Mouse (Mus musculus) forebrain, postnatal 0 days (tissue): ENCODE measurements around the gene Robo1. TPM values are rescaled to one million over a fixed set of nuclear protein-coding genes. Genes with fewer than 3 reads are reported as not detected.

ENCODE experiments used
- ATAC-seq: fragments of 200-750 bp; cut with Nextera tagmentation; 2 replicates; pipeline ENCODE4 v1.8.0; 2017; ENCODE audit warnings: mild to moderate bottlenecking, moderate library complexity
- DNase-seq: peaks from one replicate; pipeline ENCODE4 v3.0.0-alpha.2; 2015
- H3K27ac ChIP-seq: fragments of 300-500 bp; sonication (generic); 2 replicates; pipeline ENCODE4 v1.5.1; 2014; ENCODE audit warnings: low read depth, mild to moderate bottlenecking, antibody characterized with exemption, low read length, moderate library complexity, mixed read lengths
- H3K27me3 ChIP-seq: fragments of 300-500 bp; sonication (generic); 2 replicates; pipeline ENCODE4 v1.6.1; 2014; ENCODE audit warnings: mild to moderate bottlenecking, low read length, mixed read lengths; ENCODE audit not compliant: insufficient read depth
- H3K36me3 ChIP-seq: fragments of 300-500 bp; sonication (generic); 2 replicates; pipeline ENCODE4 v1.6.1; 2014; ENCODE audit warnings: mild to moderate bottlenecking, moderate library complexity; ENCODE audit not compliant: insufficient read depth
- H3K4me1 ChIP-seq: fragments of 300-500 bp; sonication (generic); 2 replicates; pipeline ENCODE4 v1.6.1; 2014; ENCODE audit warnings: antibody characterized with exemption; ENCODE audit not compliant: insufficient read depth
- H3K4me2 ChIP-seq: fragments of 300-500 bp; sonication (generic); 2 replicates; pipeline ENCODE4 v1.6.1; 2014; ENCODE audit warnings: low read depth, mild to moderate bottlenecking, moderate library complexity
- H3K4me3 ChIP-seq: fragments of 300-500 bp; sonication (generic); 2 replicates; pipeline ENCODE4 v1.5.1; 2014; ENCODE audit warnings: low read depth, low read length, mixed read lengths
- H3K9ac ChIP-seq: fragments of 300-500 bp; sonication (generic); 2 replicates; pipeline ENCODE4 v1.6.1; 2014; ENCODE audit warnings: mild to moderate bottlenecking
- H3K9me3 ChIP-seq: fragments of 300-500 bp; sonication (generic); 2 replicates; pipeline ENCODE4 v1.6.1; 2016; ENCODE audit warnings: low read length
- CTCF ChIP-seq: sonication (generic); IDR thresholded peaks from 2 replicates; pipeline ENCODE4 v1.5.1; 2016; ENCODE audit warnings: antibody characterized with exemption, control low read depth, low read depth
- WGBS: fragments of 180-500 bp; shearing (Covaris S2); extraction: QIAGEN DNeasy Blood & Tissue Kit; methylation state at CpG from one replicate; pipeline ENCODE4 v1.1.7; 2014; 5-methylcytosine and 5-hydroxymethylcytosine counted together
- polyA plus RNA-seq: library from polyadenylated mRNA; unstranded; fragments of >200 nt; fragmentation: Nextera tagmentation; extraction: Ambion mirVana; gene quantifications from 2 replicates; pipeline ENCODE4 v1.2.1, GENCODE M21; 2015
- total RNA-seq: library from RNA; depleted of rRNA; stranded (reverse); fragments of >200 nt; gene quantifications from 2 replicates; pipeline ENCODE4 v1.2.3, GENCODE M21; 2014

Gene Robo1
- total and polyA plus RNA-seq, 2 experiments from 2014 or later: 29.0 to 129 TPM

DNA sequence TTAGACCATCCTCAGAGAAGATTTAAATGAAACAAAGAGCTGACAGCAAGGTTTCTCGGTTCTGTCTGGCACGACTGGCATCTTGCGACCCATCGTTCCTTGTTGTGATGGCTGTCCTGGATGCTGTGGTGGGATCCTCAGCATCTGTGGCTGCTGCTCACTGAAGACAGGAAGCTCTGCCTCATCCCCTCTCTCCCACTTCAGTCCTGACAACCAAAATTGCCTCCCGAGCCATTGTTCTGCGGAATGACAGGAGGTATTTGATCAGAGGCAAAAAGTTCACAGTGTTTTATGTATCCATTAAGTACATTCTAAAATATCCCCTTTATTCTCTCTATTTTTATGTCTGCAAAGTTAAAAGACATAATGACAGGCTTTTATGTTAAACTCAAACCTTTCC lies 643.9 kb downstream of the Robo1 start:
- no peak for DNase-seq
- Histone ChIP-seq H3K27ac (peak overlapping the region; percentile 4), H3K9ac (no peak overlapping the region), H3K4me3 (no peak overlapping the region), H3K4me1 (no peaks in the 10 kb centered on the region), H3K4me2 (no peak overlapping the region), H3K36me3 (no peaks in the 10 kb centered on the region), H3K27me3 (no peaks in the 10 kb centered on the region), H3K9me3 (no peaks in the 10 kb centered on the region)
- no peak for TF ChIP-seq CTCF
- peak; percentile 56; the same call in 1 of the 2 replicates for ATAC-seq
- WGBS: 64% methylated on average over 6 of the region's 6 CpGs

GRCm38 (mm10) chr16:72959018-72959702 lies 651.1 kb downstream of the Robo1 start:
- Histone ChIP-seq H3K9me3 (no peaks in the 10 kb centered on the region), H3K27ac (no peak overlapping the region), H3K36me3 (no peaks in the 10 kb centered on the region; the same call in 1 of the 2 replicates), H3K4me3 (no peak overlapping the region), H3K9ac (no peak overlapping the region), H3K4me2 (no peak overlapping the region), H3K27me3 (no peaks in the 10 kb centered on the region), H3K4me1 (no peaks in the 10 kb centered on the region)
- WGBS: 34% methylated on average over 11 of the region's 11 CpGs
- peak; percentile 36; the same call in 1 of the 2 replicates for ATAC-seq
- DNase-seq: no peak
- TF ChIP-seq CTCF: no peak

GRCm38 (mm10) chr16:72959823-72960222 lies 651.7 kb downstream of the Robo1 start:
- TF ChIP-seq CTCF: no peak
- H3K9ac ChIP-seq: no peak overlapping the region
- no peak for ATAC-seq
- DNase-seq: no peak
- H3K27ac ChIP-seq: no peak overlapping the region
- no peak overlapping the region for H3K4me2 ChIP-seq
- H3K4me1 ChIP-seq: no peaks in the 10 kb centered on the region
- no peaks in the 10 kb centered on the region for H3K9me3 ChIP-seq
- H3K27me3 ChIP-seq: no peaks in the 10 kb centered on the region
- H3K36me3 ChIP-seq: no peaks in the 10 kb centered on the region; the same call in 1 of the 2 replicates
- H3K4me3 ChIP-seq: no peak overlapping the region
- 67% methylated on average over 6 of the region's 6 CpGs for WGBS

DNA sequence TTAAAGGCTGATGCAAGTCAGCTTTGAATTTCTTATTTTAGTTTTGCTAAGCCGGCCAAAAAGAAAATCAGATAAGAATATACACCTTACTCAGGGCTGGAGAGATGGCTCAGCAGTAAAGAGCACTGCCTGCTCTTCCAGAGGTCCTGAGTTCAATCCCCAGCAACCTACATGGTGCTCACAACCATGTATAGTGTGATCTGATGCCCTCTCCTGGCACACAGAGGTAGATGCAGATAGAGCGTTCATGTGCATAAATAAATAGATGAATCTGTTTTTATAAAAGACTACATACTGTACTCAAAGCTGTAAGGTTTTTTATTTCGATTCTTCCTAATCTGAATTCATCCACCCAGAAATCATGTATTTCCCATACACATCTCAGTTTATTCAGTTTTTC lies 655.7 kb downstream of the Robo1 start:
- H3K9me3 ChIP-seq: no peaks in the 10 kb centered on the region
- H3K36me3 ChIP-seq: no peaks in the 10 kb centered on the region; the same call in 1 of the 2 replicates
- WGBS: 96% methylated on average over 3 of the region's 3 CpGs
- no peak overlapping the region for H3K27ac ChIP-seq
- no peak for TF ChIP-seq CTCF
- H3K9ac ChIP-seq: no peak overlapping the region
- no peaks in the 10 kb centered on the region for H3K4me1 ChIP-seq
- ATAC-seq (no peak), DNase-seq (no peak)
- H3K4me3 ChIP-seq: no peak overlapping the region
- no peaks in the 10 kb centered on the region for H3K27me3 ChIP-seq
- no peak overlapping the region for H3K4me2 ChIP-seq

- Histone ChIP-seq H3K4me3 (no peak overlapping the region), H3K9ac (no peak overlapping the region), H3K4me1 (no peaks in the 10 kb centered on the region), H3K4me2 (peak overlapping the region; percentile 23; the same call in 1 of the 2 replicates), H3K27ac (peak overlapping the region; percentile 62), H3K36me3 (no peaks in the 10 kb centered on the region; the same call in 1 of the 2 replicates), H3K9me3 (no peaks in the 10 kb centered on the region), H3K27me3 (no peaks in the 10 kb centered on the region)
- ATAC-seq (peak; percentile 78), DNase-seq (peak; percentile 66)
- WGBS: 33% methylated on average over 7 of the region's 7 CpGs
- TF ChIP-seq CTCF: no peak
These were observed 659.4 kb downstream of the Robo1 start for GRCm38 (mm10) chr16:72967509-72967908.

GRCm38 (mm10) chr16:72969990-72970389 lies 661.9 kb downstream of the Robo1 start:
- DNase-seq (no peak), ATAC-seq (no peak)
- H3K4me3 ChIP-seq: no peak overlapping the region
- no peaks in the 10 kb centered on the region for H3K9me3 ChIP-seq
- H3K27ac ChIP-seq: no peak overlapping the region
- H3K36me3 ChIP-seq: no peaks in the 10 kb centered on the region
- no peak overlapping the region for H3K9ac ChIP-seq
- no peak overlapping the region for H3K4me2 ChIP-seq
- no peaks in the 10 kb centered on the region for H3K27me3 ChIP-seq
- TF ChIP-seq CTCF: no peak
- H3K4me1 ChIP-seq: no peaks in the 10 kb centered on the region
- 78% methylated on average over 7 of the region's 7 CpGs for WGBS

GRCm38 (mm10) chr16:72973685-72974084 lies 665.6 kb downstream of the Robo1 start:
- H3K9me3 ChIP-seq: no peaks in the 10 kb centered on the region
- 74% methylated on average over 6 of the region's 6 CpGs for WGBS
- peaks cover 3% of the 10 kb centered on the region; the same call in 1 of the 2 replicates for H3K36me3 ChIP-seq
- no peaks in the 10 kb centered on the region for H3K27me3 ChIP-seq
- ATAC-seq (no peak), DNase-seq (no peak)
- H3K9ac ChIP-seq: no peak overlapping the region
- no peak overlapping the region for H3K27ac ChIP-seq
- no peak overlapping the region for H3K4me3 ChIP-seq
- no peak for TF ChIP-seq CTCF
- H3K4me1 ChIP-seq: no peaks in the 10 kb centered on the region
- no peak overlapping the region for H3K4me2 ChIP-seq
